Mouse (Mus musculus): ENCODE measurements around the gene Mxra7. TPM values are rescaled to one million over a fixed set of nuclear protein-coding genes. Genes with fewer than 3 reads are reported as not detected.

Mxra7 gene
- polyA plus RNA-seq, 1 experiment from 2014 or later, result 12.4 TPM

GRCm38 (mm10) chr11:116806136-116807071 is 21.4 kb downstream of the Mxra7 start:
- Histone ChIP-seq H3K4me1 (ENCODE audit: control insufficient read depth, insufficient read depth, low read length) (peaks cover 9% of the 10 kb centered on the region), H3K4me3 (ENCODE audit: low read depth, low read length) (no peak overlapping the region), H3K27ac (replicated peaks; ENCODE audit: low read depth, low read length) (no peak overlapping the region), H3K36me3 (ENCODE audit: control insufficient read depth, insufficient read depth, low read length) (no peaks in the 10 kb centered on the region), H3K4me2 (ENCODE audit: low read depth, severe bottlenecking) (no peak overlapping the region), H3K9ac (ENCODE audit: low read length) (no peak overlapping the region), H3K9me3 (ENCODE audit: control insufficient read depth, low read length) (no peaks in the 10 kb centered on the region), H3K27me3 (ENCODE audit: control insufficient read depth, insufficient read depth, low read length) (no peaks in the 10 kb centered on the region)
- ATAC-seq (ENCODE audit: insufficient number of reproducible peaks, low FRiP score, low TSS enrichment, low read depth), result no peak
- DNase-seq (ENCODE audit: low spot score), result no peak
- 86% methylated on average over 15 of the region's 15 CpGs for WGBS

- H3K36me3 ChIP-seq (ENCODE audit: control insufficient read depth, insufficient read depth, low read length), result no peaks in the 10 kb centered on the region
Measured at GRCm38 (mm10) chr11:116802709-116803108, 25.1 kb downstream of the Mxra7 start.

GRCm38 (mm10) chr11:116801106-116801505 is 26.7 kb downstream of the Mxra7 start:
- no peak overlapping the region for H3K27ac ChIP-seq (replicated peaks; ENCODE audit: low read depth, low read length)
- H3K4me1 ChIP-seq (ENCODE audit: control insufficient read depth, insufficient read depth, low read length), result no peaks in the 10 kb centered on the region
- ATAC-seq (ENCODE audit: insufficient number of reproducible peaks, low FRiP score, low TSS enrichment, low read depth), result no peak
- WGBS, result 85% methylated on average over 5 of the region's 5 CpGs
- no peak for DNase-seq (ENCODE audit: low spot score)
- H3K9ac ChIP-seq (ENCODE audit: low read length), result no peak overlapping the region
- no peaks in the 10 kb centered on the region for H3K36me3 ChIP-seq (ENCODE audit: control insufficient read depth, insufficient read depth, low read length)
- H3K4me2 ChIP-seq (ENCODE audit: low read depth, severe bottlenecking), result no peak overlapping the region
- H3K4me3 ChIP-seq (ENCODE audit: low read depth, low read length), result no peak overlapping the region
- no peaks in the 10 kb centered on the region for H3K9me3 ChIP-seq (ENCODE audit: control insufficient read depth, low read length)
- H3K27me3 ChIP-seq (ENCODE audit: control insufficient read depth, insufficient read depth, low read length), result no peaks in the 10 kb centered on the region

More at GRCm38 (mm10) chr11:116802709-116803108, 25.1 kb downstream of the Mxra7 start:
- Histone ChIP-seq H3K9me3 (ENCODE audit: control insufficient read depth, low read length) (no peaks in the 10 kb centered on the region), H3K9ac (ENCODE audit: low read length) (no peak overlapping the region), H3K4me2 (ENCODE audit: low read depth, severe bottlenecking) (no peak overlapping the region), H3K4me1 (ENCODE audit: control insufficient read depth, insufficient read depth, low read length) (no peaks in the 10 kb centered on the region), H3K4me3 (ENCODE audit: low read depth, low read length) (no peak overlapping the region), H3K27me3 (ENCODE audit: control insufficient read depth, insufficient read depth, low read length) (no peaks in the 10 kb centered on the region), H3K27ac (replicated peaks; ENCODE audit: low read depth, low read length) (no peak overlapping the region)
- no peak for ATAC-seq (ENCODE audit: insufficient number of reproducible peaks, low FRiP score, low TSS enrichment, low read depth)
- no peak for DNase-seq (ENCODE audit: low spot score)
- 88% methylated on average over 5 of the region's 5 CpGs for WGBS

GRCm38 (mm10) chr11:116799364-116799763 is 28.5 kb downstream of the Mxra7 start:
- Histone ChIP-seq H3K4me1 (ENCODE audit: control insufficient read depth, insufficient read depth, low read length) (no peaks in the 10 kb centered on the region), H3K27ac (replicated peaks; ENCODE audit: low read depth, low read length) (no peak overlapping the region), H3K4me2 (ENCODE audit: low read depth, severe bottlenecking) (no peak overlapping the region), H3K9me3 (ENCODE audit: control insufficient read depth, low read length) (no peaks in the 10 kb centered on the region), H3K9ac (ENCODE audit: low read length) (no peak overlapping the region), H3K4me3 (ENCODE audit: low read depth, low read length) (no peak overlapping the region), H3K36me3 (ENCODE audit: control insufficient read depth, insufficient read depth, low read length) (no peaks in the 10 kb centered on the region), H3K27me3 (ENCODE audit: control insufficient read depth, insufficient read depth, low read length) (no peaks in the 10 kb centered on the region)
- ATAC-seq (ENCODE audit: insufficient number of reproducible peaks, low FRiP score, low TSS enrichment, low read depth) (no peak), DNase-seq (ENCODE audit: low spot score) (no peak)
- WGBS, result 88% methylated on average over 5 of the region's 5 CpGs

DNA sequence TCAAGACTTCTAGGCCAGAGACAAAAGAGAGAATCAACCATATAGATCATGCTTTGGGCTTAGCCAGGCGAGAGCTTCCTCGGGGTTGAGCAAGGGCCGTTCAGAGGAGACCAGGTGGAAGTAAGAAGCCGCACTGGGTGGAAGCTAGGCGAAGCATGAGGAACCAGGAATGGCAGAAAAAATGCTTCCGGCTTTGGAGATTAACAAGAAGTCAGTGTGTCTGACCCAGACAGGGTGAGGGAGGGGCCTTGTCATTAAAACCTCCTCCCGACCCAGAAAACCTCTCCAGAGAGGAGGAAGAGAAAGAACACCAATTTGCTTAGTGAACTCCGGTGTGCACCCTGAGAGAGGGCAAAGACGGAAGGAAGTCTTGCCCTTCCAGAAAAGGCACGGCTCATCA is 43.6 kb downstream of the Mxra7 start:
- Histone ChIP-seq H3K27ac (replicated peaks; ENCODE audit: low read depth, low read length) (no peak overlapping the region), H3K4me2 (ENCODE audit: low read depth, severe bottlenecking) (no peak overlapping the region), H3K9me3 (ENCODE audit: control insufficient read depth, low read length) (no peaks in the 10 kb centered on the region), H3K4me1 (ENCODE audit: control insufficient read depth, insufficient read depth, low read length) (peaks cover 3% of the 10 kb centered on the region; the same call in 1 of the 2 replicates), H3K9ac (ENCODE audit: low read length) (no peak overlapping the region), H3K4me3 (ENCODE audit: low read depth, low read length) (no peak overlapping the region), H3K36me3 (ENCODE audit: control insufficient read depth, insufficient read depth, low read length) (no peaks in the 10 kb centered on the region), H3K27me3 (ENCODE audit: control insufficient read depth, insufficient read depth, low read length) (no peaks in the 10 kb centered on the region)
- no peak for ATAC-seq (ENCODE audit: insufficient number of reproducible peaks, low FRiP score, low TSS enrichment, low read depth)
- no peak for DNase-seq (ENCODE audit: low spot score)
- 93% methylated on average over 10 of the region's 10 CpGs for WGBS

GRCm38 (mm10) chr11:116782737-116783145 is 45.1 kb downstream of the Mxra7 start:
- no peak overlapping the region for H3K9ac ChIP-seq (ENCODE audit: low read length)
- peaks cover 3% of the 10 kb centered on the region; the same call in 1 of the 2 replicates for H3K4me1 ChIP-seq (ENCODE audit: control insufficient read depth, insufficient read depth, low read length)
- 50% methylated on average over 9 of the region's 9 CpGs for WGBS
- no peak overlapping the region for H3K4me2 ChIP-seq (ENCODE audit: low read depth, severe bottlenecking)
- no peaks in the 10 kb centered on the region for H3K9me3 ChIP-seq (ENCODE audit: control insufficient read depth, low read length)
- no peak overlapping the region for H3K27ac ChIP-seq (replicated peaks; ENCODE audit: low read depth, low read length)
- no peaks in the 10 kb centered on the region for H3K36me3 ChIP-seq (ENCODE audit: control insufficient read depth, insufficient read depth, low read length)
- H3K4me3 ChIP-seq (ENCODE audit: low read depth, low read length), result no peak overlapping the region
- DNase-seq (ENCODE audit: low spot score), result peak; percentile 46
- ATAC-seq (ENCODE audit: insufficient number of reproducible peaks, low FRiP score, low TSS enrichment, low read depth), result no peak
- no peaks in the 10 kb centered on the region for H3K27me3 ChIP-seq (ENCODE audit: control insufficient read depth, insufficient read depth, low read length)

DNA sequence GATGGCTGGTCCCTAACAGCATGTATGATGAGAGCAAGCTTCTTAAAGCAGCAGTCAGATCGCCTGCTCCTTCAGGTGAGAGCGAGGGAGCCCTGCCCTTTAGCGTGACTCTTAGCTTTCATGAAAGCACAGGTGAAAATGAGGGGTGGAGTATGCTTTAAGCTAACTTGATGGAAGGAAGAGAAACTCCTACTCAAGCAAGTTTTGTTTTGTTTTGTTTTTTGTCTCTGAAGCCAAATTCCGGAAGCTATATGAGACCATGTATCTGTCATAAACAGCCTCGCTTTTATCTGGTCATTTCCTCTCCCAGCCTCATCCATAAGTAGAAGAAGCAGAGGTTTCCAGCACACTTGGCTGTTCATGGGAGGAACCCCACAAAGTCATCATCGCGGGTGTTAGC is 52.4 kb downstream of the Mxra7 start, which contains the start of gene St6galnac1:
TSS of gene St6galnac1 (minus strand) at position 101 of the 400 bp plus-strand sequence.
- Histone ChIP-seq H3K36me3 (ENCODE audit: control insufficient read depth, insufficient read depth, low read length) (no peaks in the 10 kb centered on the region), H3K4me3 (ENCODE audit: low read depth, low read length) (no peak within 1 kb of the TSS), H3K4me1 (ENCODE audit: control insufficient read depth, insufficient read depth, low read length) (no peaks in the 10 kb centered on the region), H3K27ac (replicated peaks; ENCODE audit: low read depth, low read length) (no peak within 1 kb of the TSS), H3K9ac (ENCODE audit: low read length) (no peak within 1 kb of the TSS), H3K9me3 (ENCODE audit: control insufficient read depth, low read length) (no peaks in the 10 kb centered on the region), H3K27me3 (ENCODE audit: control insufficient read depth, insufficient read depth, low read length) (no peaks in the 10 kb centered on the region), H3K4me2 (ENCODE audit: low read depth, severe bottlenecking) (no peak within 1 kb of the TSS)
- ATAC-seq (ENCODE audit: insufficient number of reproducible peaks, low FRiP score, low TSS enrichment, low read depth) (no peak), DNase-seq (ENCODE audit: low spot score) (no peak)
- 83% methylated on average over 7 of the region's 7 CpGs for WGBS

- Histone ChIP-seq H3K27ac (replicated peaks; ENCODE audit: low read depth, low read length) (no peak overlapping the region), H3K4me2 (ENCODE audit: low read depth, severe bottlenecking) (no peak overlapping the region), H3K27me3 (ENCODE audit: control insufficient read depth, insufficient read depth, low read length) (no peaks in the 10 kb centered on the region), H3K9me3 (ENCODE audit: control insufficient read depth, low read length) (no peaks in the 10 kb centered on the region), H3K4me1 (ENCODE audit: control insufficient read depth, insufficient read depth, low read length) (no peaks in the 10 kb centered on the region), H3K36me3 (ENCODE audit: control insufficient read depth, insufficient read depth, low read length) (no peaks in the 10 kb centered on the region), H3K9ac (ENCODE audit: low read length) (no peak overlapping the region), H3K4me3 (ENCODE audit: low read depth, low read length) (no peak overlapping the region)
- ATAC-seq (ENCODE audit: insufficient number of reproducible peaks, low FRiP score, low TSS enrichment, low read depth), result no peak
- no peak for DNase-seq (ENCODE audit: low spot score)
- WGBS, result 66% methylated on average over 2 of the region's 2 CpGs
Measured at GRCm38 (mm10) chr11:116773205-116773604, 54.6 kb downstream of the Mxra7 start.

All from limb, embryonic 11.5 days (tissue).